Mouse (Mus musculus): ENCODE measurements around the gene Vmn1r103. TPM values are rescaled to one million over a fixed set of nuclear protein-coding genes. Genes with fewer than 3 reads are reported as not detected.

Gene Vmn1r103
- polyA plus RNA-seq (2012; rRNA removed) = not detected in 2 replicates

DNA sequence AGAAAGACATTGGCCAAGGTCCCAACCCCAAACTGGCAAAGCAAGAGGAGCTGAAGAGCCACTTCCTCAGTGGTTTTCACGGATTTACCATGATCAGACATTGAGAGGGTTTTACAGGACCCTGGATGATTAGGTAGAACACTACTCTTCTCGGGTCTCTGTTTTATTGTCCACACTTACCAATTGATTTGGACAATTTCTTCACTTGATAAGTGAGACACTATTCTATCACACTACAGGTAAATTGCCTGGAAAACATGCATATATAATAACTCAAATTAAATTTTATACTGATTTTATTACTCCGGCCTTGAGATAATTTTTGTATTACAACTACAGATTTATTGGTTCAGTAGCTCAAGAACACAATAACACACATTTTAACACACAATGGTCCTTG, at the start of gene Vmn1r103:
Gene Vmn1r103, minus strand, starts transcription at position 101 of the 400 bp plus-strand sequence.

DNA sequence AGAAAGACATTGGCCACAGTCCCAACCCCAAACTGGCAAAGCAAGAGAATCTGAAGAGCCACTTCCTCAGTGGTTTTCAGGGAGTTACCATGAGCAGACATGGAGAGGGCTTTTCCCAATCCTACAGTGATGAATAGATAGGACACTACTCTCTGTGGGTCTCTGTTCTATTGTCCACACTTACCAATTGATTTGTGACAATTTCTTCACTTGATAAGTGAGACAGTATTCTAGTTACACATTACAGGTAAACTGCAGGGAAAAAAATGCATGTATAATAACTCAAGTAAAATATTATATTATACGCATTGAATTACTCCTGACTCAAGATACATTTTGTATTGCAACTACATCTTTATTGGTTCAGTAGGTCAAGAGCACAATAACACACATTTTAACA, 35.3 kb upstream of the Vmn1r103 start, which contains the start of gene Gm5726:
Gene Gm5726, minus strand, starts transcription at position 101 of the 400 bp plus-strand sequence.

DNA sequence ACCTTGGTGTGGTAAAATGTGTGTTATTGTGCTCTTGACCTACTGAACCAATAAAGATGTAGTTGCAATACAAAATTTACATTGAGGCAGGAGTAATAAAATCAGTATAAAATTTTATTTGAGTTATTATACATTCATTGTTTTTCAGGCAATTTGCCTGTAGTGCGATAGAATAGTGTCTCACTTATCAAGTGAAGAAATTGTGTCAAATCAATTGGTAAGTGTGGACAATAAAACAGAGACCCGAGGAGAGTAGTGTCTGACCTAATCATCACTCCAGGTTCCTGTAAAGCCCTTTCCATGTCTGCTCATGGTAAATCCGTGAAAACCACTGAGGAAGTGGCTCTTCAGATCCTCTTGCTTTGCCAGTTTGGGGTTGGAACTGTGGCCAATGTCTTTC, 23.2 kb upstream of the Vmn1r103 start, which contains the start of gene Vmn1r104:
Gene Vmn1r104, plus strand, starts transcription at position 301 of the 400 bp plus-strand sequence.

DNA sequence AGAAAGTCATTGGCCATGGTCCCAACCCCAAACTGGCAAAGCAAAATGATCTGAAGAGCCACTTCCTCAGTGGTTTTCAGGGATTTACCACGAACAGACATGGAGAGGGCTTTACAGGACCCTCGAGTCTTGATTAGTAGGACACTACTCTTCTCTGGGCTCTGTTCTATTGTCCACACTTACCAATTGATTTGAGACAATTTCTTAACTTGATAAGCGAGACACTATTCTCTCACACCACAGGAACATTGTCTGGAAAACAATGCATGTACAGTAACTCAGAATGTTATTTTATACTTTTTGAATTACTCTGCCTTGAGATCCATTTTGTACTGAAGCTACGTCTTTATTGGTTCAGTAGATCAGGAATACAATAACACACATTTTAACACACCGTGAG, 35.5 kb downstream of the Vmn1r103 start, which contains the start of gene Gm10670:
Gene Gm10670, minus strand, starts transcription at position 101 of the 400 bp plus-strand sequence.

Other genes with a start within 250 kb of the Vmn1r103 start
- not detected in 2 replicates for gene Gm5890, start 247.7 kb downstream of the Vmn1r103 start, polyA plus RNA-seq (2012; rRNA removed)
- gene Gm4133, start 176.5 kb downstream of the Vmn1r103 start, polyA plus RNA-seq (2012; rRNA removed) = not detected in 2 replicates
- not detected in 2 replicates for gene Gm5728, start 135.1 kb downstream of the Vmn1r103 start, polyA plus RNA-seq (2012; rRNA removed)
- not detected in 2 replicates for gene Vmn1r100, start 92.6 kb downstream of the Vmn1r103 start, polyA plus RNA-seq (2012; rRNA removed)
- not detected in 2 replicates for gene Vmn1r101, start 67.9 kb downstream of the Vmn1r103 start, polyA plus RNA-seq (2012; rRNA removed)
- not detected in 2 replicates for gene Gm10670, start 35.6 kb downstream of the Vmn1r103 start, polyA plus RNA-seq (2012; rRNA removed)
- gene Vmn1r104, start 23.3 kb upstream of the Vmn1r103 start, polyA plus RNA-seq (2012; rRNA removed) = not detected in 2 replicates
- not detected in 2 replicates for gene Gm5726, start 35.2 kb upstream of the Vmn1r103 start, polyA plus RNA-seq (2012; rRNA removed)
- gene Gm4141, start 65.7 kb upstream of the Vmn1r103 start, polyA plus RNA-seq (2012; rRNA removed) = not detected in 2 replicates
- not detected in 2 replicates for gene Gm4513, start 88.5 kb upstream of the Vmn1r103 start, polyA plus RNA-seq (2012; rRNA removed)
- not detected in 2 replicates for gene Vmn1r107, start 158.4 kb upstream of the Vmn1r103 start, polyA plus RNA-seq (2012; rRNA removed)
- gene Vmn1r111, start 192.7 kb upstream of the Vmn1r103 start, polyA plus RNA-seq (2012; rRNA removed) = not detected in 2 replicates
- gene Gm10668, start 220.1 kb upstream of the Vmn1r103 start, polyA plus RNA-seq (2012; rRNA removed) = not detected in 2 replicates